Mouse (Mus musculus) kidney, embryonic 15.5 days (tissue): ENCODE measurements around the gene Slc17a7. TPM values are rescaled to one million over a fixed set of nuclear protein-coding genes. Genes with fewer than 3 reads are reported as not detected.
"Not testable (repeated sequence)": the region's sequence is repeated elsewhere in the genome, so short reads cannot be mapped to it uniquely, and the experiment has no call there.

Experiments used
- ATAC-seq: fragments of 200-750 bp; cut with Nextera tagmentation; replicated peaks from 2 replicates; pipeline ENCODE4 v1.8.0; 2017; ENCODE audit warnings: moderate TSS enrichment; ENCODE audit not compliant: low FRiP score
- H3K27ac ChIP-seq: fragments of 300-500 bp; sonication (generic); 2 replicates; pipeline ENCODE4 v1.5.1; 2015; ENCODE audit warnings: mild to moderate bottlenecking, inconsistent platforms
- H3K27me3 ChIP-seq: fragments of 300-500 bp; sonication (generic); 2 replicates; pipeline ENCODE4 v1.6.1; 2015; ENCODE audit warnings: inconsistent platforms
- H3K36me3 ChIP-seq: fragments of 300-500 bp; sonication (generic); 2 replicates; pipeline ENCODE4 v1.6.1; 2015; ENCODE audit warnings: inconsistent platforms
- H3K4me1 ChIP-seq: fragments of 300-500 bp; sonication (generic); 2 replicates; pipeline ENCODE4 v1.6.1; 2015; ENCODE audit warnings: inconsistent platforms
- H3K4me2 ChIP-seq: fragments of 300-500 bp; sonication (generic); 2 replicates; pipeline ENCODE4 v1.6.1; 2015; ENCODE audit warnings: moderate library complexity, mild to moderate bottlenecking, inconsistent platforms
- H3K4me3 ChIP-seq: fragments of 300-500 bp; sonication (generic); replicated peaks from 2 replicates; pipeline ENCODE4 v1.5.1; 2015; ENCODE audit warnings: mild to moderate bottlenecking, inconsistent platforms
- H3K9ac ChIP-seq: fragments of 300-500 bp; sonication (generic); 2 replicates; pipeline ENCODE4 v1.6.1; 2015; ENCODE audit warnings: mild to moderate bottlenecking, inconsistent platforms
- H3K9me3 ChIP-seq: fragments of 300-500 bp; sonication (generic); replicated peaks from 2 replicates; pipeline ENCODE4 v1.6.1; 2016; ENCODE audit warnings: inconsistent platforms
- WGBS: fragments of 180-500 bp; shearing (Covaris S2); methylation state at CpG from one replicate; pipeline ENCODE4 v1.1.7; 2015; ENCODE audit warnings: mixed read lengths; 5-methylcytosine and 5-hydroxymethylcytosine counted together
- polyA plus RNA-seq: library from polyadenylated mRNA; unstranded; fragments of >200 nt; fragmentation: Nextera tagmentation; extraction: Ambion mirVana; gene quantifications from 2 replicates; pipeline ENCODE4 v1.2.1, GENCODE M21; 2015

The Slc17a7 gene
- polyA plus RNA-seq, 1 experiment from 2014 or later = 0.30 TPM

- WGBS = 68% methylated on average over 5 of the region's 5 CpGs
- Histone ChIP-seq H3K36me3 (peaks cover 55% of the 10 kb centered on the region), H3K4me1 (peaks cover 62% of the 10 kb centered on the region), H3K27ac (peak overlapping the region; percentile 94), H3K4me2 (peak overlapping the region; percentile 69), H3K4me3 (peak overlapping the region; percentile 90)
- not testable (repeated sequence) for H3K9me3 ChIP-seq, ATAC-seq, H3K27me3 ChIP-seq, H3K9ac ChIP-seq
Observed at GRCm38 (mm10) chr7:45125649-45126048, 38.1 kb upstream of the Slc17a7 start.

DNA sequence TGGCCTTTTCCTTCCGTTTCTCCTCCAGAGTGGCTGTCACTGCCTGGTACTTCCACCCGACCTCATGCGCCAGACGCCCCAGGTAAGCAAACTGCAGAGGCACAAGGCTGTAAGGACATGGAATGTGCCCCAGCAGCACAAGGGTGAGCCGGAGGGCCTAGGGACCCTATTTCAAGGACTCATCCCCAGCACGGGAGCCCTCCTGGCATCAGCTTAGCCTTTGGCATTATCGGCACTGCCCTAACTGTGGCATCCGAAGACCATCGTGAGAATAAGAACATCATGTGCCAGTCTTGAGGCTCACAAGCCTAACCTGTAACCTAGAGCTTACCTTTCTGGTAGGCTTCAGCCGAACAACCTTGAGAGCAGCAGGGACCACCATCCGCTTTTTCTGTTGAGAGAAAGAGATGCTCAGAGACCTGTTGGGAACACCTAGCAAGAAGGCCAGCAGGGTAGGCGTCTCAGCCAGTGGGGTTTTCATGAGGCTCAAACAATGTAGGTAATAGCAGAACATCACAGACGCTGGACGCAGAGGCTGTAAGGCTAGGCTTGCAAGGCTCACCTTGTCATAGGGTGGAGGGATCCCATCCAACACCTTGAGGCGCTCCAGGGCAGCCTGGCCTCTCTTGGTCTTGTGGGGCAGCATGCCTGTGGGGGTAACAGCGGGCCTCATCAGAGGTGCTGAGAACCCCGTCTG is 37.5 kb upstream of the Slc17a7 start:
- Histone ChIP-seq H3K27me3 (no peaks in the 10 kb centered on the region), H3K27ac (peak overlapping the region; percentile 94), H3K36me3 (peaks cover 48% of the 10 kb centered on the region), H3K4me2 (peak overlapping the region; percentile 69), H3K4me1 (peaks cover 60% of the 10 kb centered on the region), H3K4me3 (peak overlapping the region; percentile 90), H3K9me3 (no peaks in the 10 kb centered on the region), H3K9ac (peak overlapping the region; percentile 99)
- no peak for ATAC-seq
- 69% methylated on average over 17 of the region's 17 CpGs for WGBS

DNA sequence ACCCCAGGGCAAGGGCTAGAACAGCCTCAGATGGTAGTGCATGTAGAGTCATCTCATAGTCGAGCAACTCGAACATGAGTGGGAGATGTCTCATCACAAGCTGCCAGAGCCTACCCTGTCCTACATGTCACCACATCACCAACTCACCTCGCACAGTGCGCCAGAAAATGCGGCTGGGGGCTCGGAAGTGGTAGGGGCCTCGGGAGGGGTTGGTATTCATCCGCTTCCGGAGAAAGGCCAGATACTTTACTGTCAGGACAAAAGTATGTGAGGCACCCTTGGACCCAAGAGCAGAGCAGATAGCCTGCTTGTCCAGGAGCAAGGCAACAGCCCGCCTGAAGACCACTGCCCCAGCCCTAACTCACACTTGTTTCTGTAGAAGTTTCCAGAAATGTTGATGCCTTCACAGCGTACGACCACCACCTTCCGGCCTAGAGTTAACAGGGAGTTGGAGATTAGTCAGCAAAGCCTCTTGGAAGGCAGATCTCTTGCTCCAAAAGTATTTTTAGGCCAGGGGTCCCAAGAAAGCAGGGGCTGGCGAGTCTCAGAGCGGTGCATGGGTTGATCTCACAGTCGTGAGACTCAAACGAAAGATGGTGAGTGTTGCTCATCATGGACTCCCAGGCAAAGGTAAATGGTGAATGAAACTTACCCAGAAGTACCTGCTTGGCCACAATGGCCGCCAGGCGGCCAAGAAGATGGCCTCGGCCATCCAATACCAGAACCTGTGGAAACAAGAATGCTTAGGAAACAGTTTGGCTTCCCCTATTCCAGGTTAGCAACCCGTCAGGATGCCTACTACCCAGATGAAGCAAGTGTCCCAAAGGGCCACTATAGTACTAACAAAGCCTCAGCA is 36.7 kb upstream of the Slc17a7 start:
- Histone ChIP-seq H3K27ac (peak overlapping the region; percentile 94), H3K4me2 (peak overlapping the region; percentile 69), H3K9me3 (no peaks in the 10 kb centered on the region), H3K9ac (peak overlapping the region; percentile 99), H3K4me3 (peak overlapping the region; percentile 90), H3K27me3 (no peaks in the 10 kb centered on the region), H3K36me3 (peaks cover 40% of the 10 kb centered on the region), H3K4me1 (peaks cover 52% of the 10 kb centered on the region)
- 33% methylated on average over 21 of the region's 21 CpGs for WGBS
- no peak for ATAC-seq

GRCm38 (mm10) chr7:45127700-45128224 is 36.0 kb upstream of the Slc17a7 start:
- WGBS = 2% methylated on average over 6 of the region's 6 CpGs
- H3K27ac ChIP-seq = peak overlapping the region; percentile 94
- ATAC-seq = no peak

DNA sequence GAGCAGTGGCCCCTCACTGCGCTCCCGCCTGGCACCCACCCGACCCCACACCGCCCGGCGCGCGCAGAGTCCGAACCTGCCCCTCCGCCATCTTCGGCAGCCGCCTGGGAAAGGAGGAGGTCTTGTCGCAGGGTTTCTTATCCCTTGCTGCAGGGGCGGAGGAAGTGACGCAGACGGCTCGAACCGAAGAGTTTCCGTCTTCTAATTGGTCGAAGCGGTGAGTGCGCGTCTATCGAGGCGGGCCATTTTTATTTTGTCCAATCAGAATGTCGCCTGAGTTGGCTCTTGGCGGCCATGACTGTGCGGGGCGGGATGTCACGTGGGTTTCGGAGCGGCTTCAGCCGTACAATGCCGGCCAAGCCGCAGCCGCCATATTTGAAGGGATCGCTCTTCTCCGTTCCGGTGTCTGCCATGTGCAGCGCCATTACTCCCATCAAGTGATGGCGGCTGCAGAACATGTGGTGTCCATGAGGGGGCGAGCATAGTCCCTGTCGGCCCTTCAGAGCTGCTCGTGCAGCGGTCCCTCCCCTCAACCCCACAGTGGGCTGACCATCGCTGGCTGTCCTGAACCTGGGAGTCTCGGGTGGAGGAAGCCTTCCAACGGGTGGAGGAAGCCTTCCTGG is 35.0 kb upstream of the Slc17a7 start, which contains the start of gene Rpl13a:
Gene Rpl13a, minus strand, starts transcription at position 138 of the 623 bp plus-strand sequence.
- WGBS = under 1% methylated on average over 48 of the region's 48 CpGs
- peaks cover 29% of the 10 kb centered on the region for H3K36me3 ChIP-seq
- no peaks in the 10 kb centered on the region for H3K27me3 ChIP-seq
- peak within 1 kb of the TSS; percentile 94 for H3K27ac ChIP-seq
- peak; percentile 94 for ATAC-seq
- H3K9me3 ChIP-seq = no peaks in the 10 kb centered on the region
- H3K4me3 ChIP-seq = peak within 1 kb of the TSS; percentile 90
- peaks cover 39% of the 10 kb centered on the region for H3K4me1 ChIP-seq
- H3K9ac ChIP-seq = peak within 1 kb of the TSS; percentile 99
- H3K4me2 ChIP-seq = peak within 1 kb of the TSS; percentile 69

More at GRCm38 (mm10) chr7:45127700-45128224, 36.0 kb upstream of the Slc17a7 start:
- Histone ChIP-seq H3K9me3 (no peaks in the 10 kb centered on the region), H3K4me2 (peak overlapping the region; percentile 69), H3K9ac (peak overlapping the region; percentile 99), H3K36me3 (peaks cover 34% of the 10 kb centered on the region), H3K4me1 (peaks cover 45% of the 10 kb centered on the region), H3K4me3 (peak overlapping the region; percentile 90), H3K27me3 (no peaks in the 10 kb centered on the region)

GRCm38 (mm10) chr7:45129318-45129717 is 34.4 kb upstream of the Slc17a7 start:
- no peaks in the 10 kb centered on the region for H3K9me3 ChIP-seq
- peak overlapping the region; percentile 59 for H3K9ac ChIP-seq
- H3K4me1 ChIP-seq = peaks cover 41% of the 10 kb centered on the region
- no peaks in the 10 kb centered on the region for H3K27me3 ChIP-seq
- H3K4me2 ChIP-seq = peak overlapping the region; percentile 63
- no peak for ATAC-seq
- peaks cover 29% of the 10 kb centered on the region for H3K36me3 ChIP-seq
- peak overlapping the region; percentile 90 for H3K4me3 ChIP-seq
- H3K27ac ChIP-seq = peak overlapping the region; percentile 94
- under 1% methylated on average over 17 of the region's 17 CpGs for WGBS

DNA sequence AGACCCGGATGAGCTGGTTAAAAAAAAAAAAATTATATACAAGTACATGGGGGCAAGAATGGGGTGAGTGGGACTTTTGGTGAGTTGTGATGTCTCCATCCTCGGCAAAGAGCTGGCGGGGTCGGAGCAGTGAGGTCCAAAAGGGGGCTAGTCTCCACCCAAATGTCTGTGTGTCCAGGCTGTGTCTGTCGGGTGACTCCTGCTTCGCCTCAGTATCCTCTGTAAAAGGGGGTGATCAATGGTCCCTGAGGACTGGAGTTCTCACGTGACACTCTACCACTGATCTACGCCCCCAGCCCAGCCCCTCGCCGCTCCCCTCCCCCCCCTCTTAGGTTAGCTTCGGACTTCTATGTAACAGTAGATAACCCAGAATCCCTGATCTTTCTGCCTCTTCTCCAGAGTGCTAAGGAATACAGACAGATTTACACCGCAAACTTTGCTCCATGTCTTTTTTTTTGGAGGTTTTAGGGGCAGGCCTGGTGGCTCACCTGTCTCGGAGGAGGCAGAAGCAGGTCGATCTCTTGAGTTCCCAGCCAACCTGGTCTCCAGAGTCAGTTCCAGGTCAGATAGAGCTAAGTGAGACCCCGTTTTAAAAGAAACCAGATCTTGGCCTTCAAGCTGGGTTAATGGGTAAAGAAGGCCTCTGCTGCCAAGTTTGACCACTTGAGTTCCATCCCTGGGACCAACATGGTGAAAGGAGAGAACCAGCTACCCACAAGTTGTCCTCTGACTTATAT is 33.8 kb upstream of the Slc17a7 start:
- Histone ChIP-seq H3K4me2 (peak overlapping the region; percentile 63), H3K9ac (no peak overlapping the region), H3K36me3 (peaks cover 26% of the 10 kb centered on the region), H3K27me3 (no peaks in the 10 kb centered on the region), H3K4me1 (peaks cover 40% of the 10 kb centered on the region), H3K4me3 (peak overlapping the region; percentile 90), H3K9me3 (no peaks in the 10 kb centered on the region), H3K27ac (peak overlapping the region; percentile 94)
- WGBS = 55% methylated on average over 15 of the region's 15 CpGs
- no peak for ATAC-seq

- H3K4me1 ChIP-seq = peaks cover 31% of the 10 kb centered on the region
- no peak for ATAC-seq
- no peak overlapping the region for H3K27ac ChIP-seq
- H3K27me3 ChIP-seq = no peaks in the 10 kb centered on the region
- no peaks in the 10 kb centered on the region for H3K9me3 ChIP-seq
- no peak overlapping the region for H3K4me2 ChIP-seq
- H3K4me3 ChIP-seq = no peak overlapping the region
- no peak overlapping the region for H3K9ac ChIP-seq
- WGBS = 80% methylated on average over 11 of the region's 11 CpGs
- H3K36me3 ChIP-seq = peaks cover 7% of the 10 kb centered on the region
Observed at GRCm38 (mm10) chr7:45131850-45132249, 31.9 kb upstream of the Slc17a7 start.

DNA sequence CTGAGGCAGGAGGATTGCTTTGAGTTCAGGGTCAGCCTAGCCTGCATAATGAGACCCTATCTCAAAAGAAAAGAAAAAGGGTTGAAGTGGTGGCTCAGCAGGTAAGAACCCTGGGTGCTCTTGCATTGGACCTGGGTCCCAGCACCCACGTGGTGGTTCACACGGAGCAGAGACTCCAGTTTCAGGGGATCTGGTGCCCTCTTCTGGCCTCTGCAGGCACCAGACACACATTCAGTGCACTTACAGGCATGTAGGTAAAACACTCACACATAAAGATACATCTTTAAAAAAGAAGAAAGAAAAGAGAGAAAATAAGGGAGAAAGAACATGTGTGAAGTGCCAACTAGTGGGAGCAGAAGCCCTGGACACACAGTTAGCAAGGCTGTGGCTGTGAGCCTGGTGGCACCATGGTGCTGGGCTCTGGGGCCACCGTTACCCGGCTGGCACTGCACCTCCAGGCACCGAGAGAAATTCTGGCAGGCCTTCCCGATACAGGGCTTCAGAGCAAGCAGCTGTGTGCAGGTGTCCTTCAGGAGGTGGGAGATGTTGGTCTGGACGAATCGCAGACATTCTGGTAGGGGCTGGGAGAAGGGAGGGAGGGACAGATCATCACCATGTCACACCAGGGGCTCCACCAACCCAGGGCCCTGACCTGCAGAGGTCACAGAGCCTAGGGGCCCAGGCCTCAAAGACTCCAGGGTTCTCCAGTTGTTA is 30.1 kb upstream of the Slc17a7 start:
- WGBS = 81% methylated on average over 8 of the region's 8 CpGs
- Histone ChIP-seq H3K27ac (no peak overlapping the region), H3K27me3 (0 out of 2 replicates have a peak, but pooled peaks cover 4% of the 10 kb centered on the region), H3K36me3 (no peaks in the 10 kb centered on the region), H3K9me3 (no peaks in the 10 kb centered on the region), H3K4me2 (no peak overlapping the region), H3K9ac (no peak overlapping the region), H3K4me3 (no peak overlapping the region), H3K4me1 (peaks cover 25% of the 10 kb centered on the region)
- no peak for ATAC-seq

GRCm38 (mm10) chr7:45134544-45135026 is 29.2 kb upstream of the Slc17a7 start:
- ATAC-seq = peak; percentile 33; the same call in 1 of the 2 replicates
- peaks cover 19% of the 10 kb centered on the region for H3K4me1 ChIP-seq
- H3K27me3 ChIP-seq = 0 out of 2 replicates have a peak, but pooled peaks cover 4% of the 10 kb centered on the region
- no peak overlapping the region for H3K27ac ChIP-seq
- 9% methylated on average over 12 of the region's 12 CpGs for WGBS
- no peaks in the 10 kb centered on the region for H3K36me3 ChIP-seq
- no peak overlapping the region; the same call in 1 of the 2 replicates for H3K4me3 ChIP-seq
- H3K4me2 ChIP-seq = peak overlapping the region; percentile 21
- H3K9me3 ChIP-seq = no peaks in the 10 kb centered on the region
- no peak overlapping the region for H3K9ac ChIP-seq
